Mouse (Mus musculus) MEL (cell line): ENCODE measurements around the gene Nuak2. TPM values are rescaled to one million over a fixed set of nuclear protein-coding genes. Genes with fewer than 3 reads are reported as not detected.

Source experiments
- DNase-seq: peaks from one replicate; pipeline ENCODE4 v3.0.0; 2011; ENCODE audit warnings: low read depth, low spot score
- H3K27ac ChIP-seq: 2 replicates; pipeline ENCODE4 v1.5.1; 2012; ENCODE audit warnings: low read depth, mild to moderate bottlenecking, control low read depth, low read length, moderate library complexity; ENCODE audit not compliant: control insufficient read depth
- H3K27me3 ChIP-seq, 2 experiments: fragments of 150-350 bp in 1 of 2; sonication (generic) in 1 of 2; 2 replicates each; pipeline ENCODE4 v1.6.1; 2012; ENCODE audit warnings: low read length in 2 of 2, mild to moderate bottlenecking in 2 of 2, improper control_type of control experiment in 1 of 2, moderate library complexity in 1 of 2; ENCODE audit not compliant: insufficient read depth in 2 of 2, control insufficient read depth in 1 of 2
- H3K36me3 ChIP-seq, 2 experiments: 2 replicates each; pipeline ENCODE4 v1.6.1; 2012 to 2014; ENCODE audit warnings: low read length in 2 of 2, improper control_type of control experiment in 1 of 2, inconsistent platforms in 1 of 2, mild to moderate bottlenecking in 1 of 2; ENCODE audit not compliant: insufficient read depth in 2 of 2, control insufficient read depth in 1 of 2
- H3K4me1 ChIP-seq, 2 experiments: fragments of 150-350 bp in 1 of 2; sonication (generic) in 1 of 2; 2 replicates each; pipeline ENCODE4 v1.6.1; 2012; ENCODE audit warnings: low read length in 2 of 2, improper control_type of control experiment in 1 of 2, mild to moderate bottlenecking in 1 of 2; ENCODE audit not compliant: insufficient read depth in 2 of 2, control insufficient read depth in 1 of 2
- H3K4me3 ChIP-seq, 2 experiments: fragments of 150-350 bp in 1 of 2; sonication (generic) in 1 of 2; 2 replicates each; pipeline ENCODE4 v1.5.1; 2012; ENCODE audit warnings: low read depth in 2 of 2, low read length in 2 of 2, mild to moderate bottlenecking in 2 of 2, moderate library complexity in 2 of 2, control low read depth in 1 of 2, improper control_type of control experiment in 1 of 2; ENCODE audit not compliant: control insufficient read depth in 1 of 2, insufficient read depth in 1 of 2
- H3K79me2 ChIP-seq: 2 replicates; pipeline ENCODE4 v1.6.1; 2012; ENCODE audit warnings: mild to moderate bottlenecking, low read length, moderate library complexity; ENCODE audit not compliant: control insufficient read depth, poor library complexity, insufficient read depth
- H3K9ac ChIP-seq: 2 replicates; pipeline ENCODE4 v1.6.1; 2012; ENCODE audit warnings: low read depth, mild to moderate bottlenecking, control low read depth, low read length, moderate library complexity; ENCODE audit not compliant: control insufficient read depth, poor library complexity, severe bottlenecking
- H3K9me3 ChIP-seq: fragments of 150-350 bp; sonication (generic); replicated peaks from 2 replicates; pipeline ENCODE4 v1.6.1; 2012; ENCODE audit warnings: mild to moderate bottlenecking, low read length, improper control_type of control experiment, moderate library complexity; ENCODE audit not compliant: insufficient read depth
- CHD2 ChIP-seq: IDR thresholded peaks from 2 replicates; pipeline ENCODE4 v1.6.1; 2011; ENCODE audit warnings: low read length, improper control_type of control experiment
- CTCF ChIP-seq, 3 experiments: IDR thresholded peaks in 2 of 3; conservative IDR thresholded peaks in 1 of 3; 2 replicates each; pipeline ENCODE4 v1.5.1; 2011 to 2012; ENCODE audit warnings: low read length in 3 of 3, low read depth in 2 of 3, mild to moderate bottlenecking in 2 of 3, improper control_type of control experiment in 1 of 3, inconsistent platforms in 1 of 3, mixed read lengths in 1 of 3, moderate library complexity in 1 of 3; ENCODE audit not compliant: control insufficient read depth in 1 of 3, insufficient read depth in 1 of 3, poor library complexity in 1 of 3, severe bottlenecking in 1 of 3
- E2F4 ChIP-seq: IDR thresholded peaks from 2 replicates; pipeline ENCODE4 v1.6.1; 2011; ENCODE audit warnings: low read depth, low read length, improper control_type of control experiment, borderline replicate concordance
- ELF1 ChIP-seq: IDR thresholded peaks from 2 replicates; pipeline ENCODE4 v1.6.1; 2014; ENCODE audit warnings: low read depth, mild to moderate bottlenecking, inconsistent platforms, low read length, improper control_type of control experiment, moderate library complexity
- EP300 ChIP-seq, 2 experiments: IDR thresholded peaks; 2 replicates each; pipeline ENCODE4 v1.6.1; 2011; ENCODE audit warnings: improper control_type of control experiment in 2 of 2, low read length in 2 of 2, low read depth in 1 of 2, mild to moderate bottlenecking in 1 of 2
- ETS1 ChIP-seq: IDR thresholded peaks from 2 replicates; pipeline ENCODE4 v1.6.1; 2012; ENCODE audit warnings: low read depth, mild to moderate bottlenecking, inconsistent platforms, low read length, improper control_type of control experiment, moderate library complexity
- GABPA ChIP-seq: IDR thresholded peaks from 2 replicates; pipeline ENCODE4 v1.6.1; 2012; ENCODE audit warnings: low read depth, mild to moderate bottlenecking, inconsistent platforms, low read length, improper control_type of control experiment, moderate library complexity
- HCFC1 ChIP-seq: IDR thresholded peaks from 2 replicates; pipeline ENCODE4 v1.6.1; 2012; ENCODE audit warnings: low read depth, mild to moderate bottlenecking, inconsistent platforms, low read length, improper control_type of control experiment, moderate library complexity
- JUND ChIP-seq: IDR thresholded peaks from 2 replicates; pipeline ENCODE4 v1.6.1; 2011; ENCODE audit warnings: low read depth, mild to moderate bottlenecking, improper control_type of control experiment, low read length
- KAT2A ChIP-seq: conservative IDR thresholded peaks from 2 replicates; pipeline ENCODE4 v1.6.1; 2012; ENCODE audit warnings: low read depth, low read length, improper control_type of control experiment, inconsistent platforms
- MAFK ChIP-seq: IDR thresholded peaks from 2 replicates; pipeline ENCODE4 v1.6.1; 2011; ENCODE audit warnings: low read depth, mild to moderate bottlenecking, low read length, improper control_type of control experiment, borderline replicate concordance
- MAZ ChIP-seq: IDR thresholded peaks from 2 replicates; pipeline ENCODE4 v1.6.1; 2012; ENCODE audit warnings: low read depth, mild to moderate bottlenecking, inconsistent platforms, low read length, improper control_type of control experiment
- MEF2A ChIP-seq: IDR thresholded peaks from 2 replicates; pipeline ENCODE4 v1.6.1; 2014; ENCODE audit warnings: low read depth, mild to moderate bottlenecking, inconsistent platforms, low read length, improper control_type of control experiment; ENCODE audit not compliant: poor library complexity, insufficient replicate concordance, severe bottlenecking; ENCODE audit errors: extremely low read depth
- MXI1 ChIP-seq: IDR thresholded peaks from 2 replicates; pipeline ENCODE4 v1.6.1; 2011; ENCODE audit warnings: mild to moderate bottlenecking, low read depth, low read length, improper control_type of control experiment
- MYB ChIP-seq: IDR thresholded peaks from 2 replicates; pipeline ENCODE4 v1.6.1; 2011; ENCODE audit warnings: mild to moderate bottlenecking, low read depth, low read length, improper control_type of control experiment
- MYC ChIP-seq: IDR thresholded peaks from 2 replicates; pipeline ENCODE4 v1.6.1; 2011; ENCODE audit warnings: low read depth, mild to moderate bottlenecking, low read length, improper control_type of control experiment, moderate library complexity
- NELFE ChIP-seq: IDR thresholded peaks from 2 replicates; pipeline ENCODE4 v1.6.1; 2011; ENCODE audit warnings: low read depth, low read length, improper control_type of control experiment
- NRF1 ChIP-seq: IDR thresholded peaks from 2 replicates; pipeline ENCODE4 v1.6.1; 2014; ENCODE audit warnings: low read depth, mild to moderate bottlenecking, inconsistent platforms, low read length, improper control_type of control experiment, moderate library complexity; ENCODE audit not compliant: poor library complexity, insufficient read depth, severe bottlenecking
- POLR2A ChIP-seq, 2 experiments: IDR thresholded peaks; 2 replicates each; pipeline ENCODE4 v1.6.1; 2011 to 2012; ENCODE audit warnings: low read length in 2 of 2, mild to moderate bottlenecking in 2 of 2, control low read depth in 1 of 2, improper control_type of control experiment in 1 of 2, low read depth in 1 of 2, moderate library complexity in 1 of 2; ENCODE audit not compliant: control insufficient read depth in 1 of 2, insufficient read depth in 1 of 2, poor library complexity in 1 of 2
- POLR2AphosphoS2 ChIP-seq: IDR thresholded peaks from 2 replicates; pipeline ENCODE4 v1.6.1; 2011; ENCODE audit warnings: low read length, improper control_type of control experiment
- POLR2AphosphoS5 ChIP-seq: IDR thresholded peaks from 2 replicates; pipeline ENCODE4 v1.6.1; 2012; ENCODE audit warnings: low read depth, borderline replicate concordance, mild to moderate bottlenecking, inconsistent platforms, low read length, moderate library complexity, mixed read lengths
- RAD21 ChIP-seq: IDR thresholded peaks from 2 replicates; pipeline ENCODE4 v1.6.1; 2011; ENCODE audit warnings: mild to moderate bottlenecking, low read depth, low read length, improper control_type of control experiment
- RCOR1 ChIP-seq: IDR thresholded peaks from 2 replicates; pipeline ENCODE4 v1.6.1; 2012; ENCODE audit warnings: low read depth, mild to moderate bottlenecking, inconsistent platforms, low read length, improper control_type of control experiment
- SIN3A ChIP-seq: IDR thresholded peaks from 2 replicates; pipeline ENCODE4 v1.6.1; 2012; ENCODE audit warnings: low read length, improper control_type of control experiment, inconsistent platforms
- SMC3 ChIP-seq: IDR thresholded peaks from 2 replicates; pipeline ENCODE4 v1.6.1; 2011; ENCODE audit warnings: low read depth, low read length, improper control_type of control experiment
- TAL1 ChIP-seq: IDR thresholded peaks from 2 replicates; pipeline ENCODE4 v1.6.1; 2012; ENCODE audit warnings: mild to moderate bottlenecking, inconsistent platforms, low read length, moderate library complexity, mixed read lengths
- TBP ChIP-seq: IDR thresholded peaks from 2 replicates; pipeline ENCODE4 v1.8.0; 2011; ENCODE audit warnings: low read depth, low read length, improper control_type of control experiment
- TCF12 ChIP-seq: IDR thresholded peaks from 2 replicates; pipeline ENCODE4 v1.6.1; 2014; ENCODE audit warnings: low read depth, mild to moderate bottlenecking, inconsistent platforms, low read length, improper control_type of control experiment, moderate library complexity
- UBTF ChIP-seq: IDR thresholded peaks from 2 replicates; pipeline ENCODE4 v1.6.1; 2012; ENCODE audit warnings: low read depth, mild to moderate bottlenecking, inconsistent platforms, low read length, improper control_type of control experiment, moderate library complexity, borderline replicate concordance; ENCODE audit not compliant: insufficient read depth
- USF1 ChIP-seq: IDR thresholded peaks from 2 replicates; pipeline ENCODE4 v1.6.1; 2014; ENCODE audit warnings: low read depth, mild to moderate bottlenecking, inconsistent platforms, low read length, improper control_type of control experiment, moderate library complexity
- USF2 ChIP-seq, 2 experiments: IDR thresholded peaks; 2 replicates each; pipeline ENCODE4 v1.6.1; 2011 to 2012; ENCODE audit warnings: improper control_type of control experiment in 2 of 2, low read length in 2 of 2, borderline replicate concordance in 1 of 2, inconsistent platforms in 1 of 2, low read depth in 1 of 2, mild to moderate bottlenecking in 1 of 2; ENCODE audit not compliant: insufficient read depth in 1 of 2
- ZC3H11A ChIP-seq: IDR thresholded peaks from 2 replicates; pipeline ENCODE4 v1.6.1; 2012; ENCODE audit warnings: low read depth, mild to moderate bottlenecking, inconsistent platforms, low read length, improper control_type of control experiment
- ZKSCAN1 ChIP-seq: IDR thresholded peaks from 2 replicates; pipeline ENCODE4 v1.6.1; 2012; ENCODE audit warnings: low read depth, mild to moderate bottlenecking, inconsistent platforms, low read length, improper control_type of control experiment, moderate library complexity
- ZMIZ1 ChIP-seq: IDR thresholded peaks from 2 replicates; pipeline ENCODE4 v1.6.1; 2012; ENCODE audit warnings: low read depth, mild to moderate bottlenecking, inconsistent platforms, low read length, improper control_type of control experiment, moderate library complexity
- ZNF384 ChIP-seq: IDR thresholded peaks from 2 replicates; pipeline ENCODE4 v1.6.1; 2012; ENCODE audit warnings: low read depth, mild to moderate bottlenecking, inconsistent platforms, low read length, improper control_type of control experiment
- polyA plus RNA-seq, 2 experiments: library from polyadenylated mRNA; stranded (reverse) in 1 of 2; unstranded in 1 of 2; fragments of >175 nt in 1 of 2; fragments of >200 nt in 1 of 2; gene quantifications; 2 replicates each; pipeline versions ENCODE4 v1.2.1 to v1.2.4; 2012; ENCODE audit warnings: low replicate concordance in 2 of 2, low read depth in 1 of 2; ENCODE audit not compliant: insufficient read length in 2 of 2, insufficient read depth in 1 of 2, missing spikeins in 1 of 2
- total RNA-seq: library from RNA; depleted of rRNA; stranded (reverse); fragments of 300-350 nt; gene quantifications from 2 replicates; pipeline ENCODE4 v1.2.3, GENCODE M21; 2012

Nuak2 gene
- total and polyA plus RNA-seq, 3 experiments, result 3.0 to 3.2 TPM; not detected in 1

- Histone ChIP-seq H3K9ac (peak overlapping the region; percentile 52), H3K4me1 (peaks cover 8 to 41% of the 10 kb centered on the region in 2 experiments), H3K9me3 (no peaks in the 10 kb centered on the region), H3K36me3 (peaks cover 0 to 33% of the 10 kb centered on the region in 2 experiments; a peak in 2 of 4 replicates), H3K79me2 (no peaks in the 10 kb centered on the region), H3K4me3 (peak overlapping the region; percentile 31 to 33), H3K27me3 (no peaks in the 10 kb centered on the region), H3K27ac (peak overlapping the region; percentile 97)
- DNase-seq, result peak; percentile 98
- peak; percentile 96 for TF ChIP-seq MAZ
- peak; percentile 33 for TF ChIP-seq NELFE
- TF ChIP-seq TBP, result peak; percentile 87
- TF ChIP-seq HCFC1, result peak; percentile 67; the same call in 1 of the 2 replicates
- TF ChIP-seq MYC, result no peak; the same call in 1 of the 2 replicates
- TF ChIP-seq ZNF384, result no peak
- TF ChIP-seq SMC3, result peak; percentile 9; the same call in 1 of the 2 replicates
- TF ChIP-seq EP300 (IDR thresholded peaks at IDR 0.05; ENCODE audit: low read depth in 1 of 2, low read length in 2 of 2), result peak; percentile 96 to 98
- peak; percentile 40; the same call in 1 of the 2 replicates for TF ChIP-seq KAT2A
- no peak for TF ChIP-seq USF2 (IDR thresholded peaks at IDR 0.05; ENCODE audit: borderline replicate concordance in 1 of 2, insufficient read depth in 1 of 2, low read depth in 1 of 2, low read length in 2 of 2)
- 0 out of 2 replicates have a peak, but pooled peaks have one; percentile 18 for TF ChIP-seq MYB
- TF ChIP-seq TAL1, result peak; percentile 52
- TF ChIP-seq ZKSCAN1, result no peak; the same call in 1 of the 2 replicates
- TF ChIP-seq TCF12, result peak; percentile 87
- peak; percentile 97 for TF ChIP-seq ETS1
- TF ChIP-seq CHD2, result peak; percentile 84
- peak; percentile 89 for TF ChIP-seq ELF1
- no peak for TF ChIP-seq ZC3H11A
- no peak for TF ChIP-seq POLR2AphosphoS2
- peak; percentile 90 for TF ChIP-seq SIN3A
- TF ChIP-seq JUND, result peak; percentile 82
- TF ChIP-seq MEF2A, result no peak
- TF ChIP-seq GABPA, result no peak
- peak in 1 of 2 experiments; percentile 60; a peak in 2 of 4 replicates for TF ChIP-seq POLR2A (IDR thresholded peaks at IDR 0.05; ENCODE audit: control insufficient read depth in 1 of 2, insufficient read depth in 1 of 2, low read depth in 1 of 2, low read length in 2 of 2, poor library complexity in 1 of 2)
- no peak for TF ChIP-seq CTCF (IDR thresholded peaks at IDR 0.05 in 2 of 3, conservative IDR thresholded peaks at IDR 0.05 in 1 of 3; ENCODE audit: control insufficient read depth in 1 of 3, insufficient read depth in 1 of 3, low read depth in 2 of 3, low read length in 3 of 3, poor library complexity in 1 of 3, severe bottlenecking in 1 of 3)
- no peak for TF ChIP-seq E2F4
- no peak for TF ChIP-seq UBTF
- 0 out of 2 replicates have a peak, but pooled peaks have one; percentile 34 for TF ChIP-seq MAFK
- TF ChIP-seq ZMIZ1, result no peak; the same call in 1 of the 2 replicates
- TF ChIP-seq NRF1, result no peak
- TF ChIP-seq POLR2AphosphoS5, result no peak
- TF ChIP-seq USF1, result no peak; the same call in 1 of the 2 replicates
- TF ChIP-seq RCOR1, result peak; percentile 95
- peak; percentile 70 for TF ChIP-seq MXI1
- TF ChIP-seq RAD21, result no peak
These were observed 26.0 kb downstream of the Nuak2 start for GRCm38 (mm10) chr1:132341731-132342501.
